Mouse (Mus musculus) ES-E14 (cell line): ENCODE results near the gene Styx.

Experiments used
- CHD2 ChIP-seq: IDR thresholded peaks from 2 replicates; pipeline ENCODE4 v1.6.1; 2014; ENCODE audit warnings: mild to moderate bottlenecking, low read depth, low read length, inconsistent platforms
- HCFC1 ChIP-seq: IDR thresholded peaks from 2 replicates; pipeline ENCODE4 v1.6.1; 2012; ENCODE audit warnings: low read length, inconsistent platforms, borderline replicate concordance; ENCODE audit not compliant: insufficient read depth
- MAFK ChIP-seq: IDR thresholded peaks from 2 replicates; pipeline ENCODE4 v1.6.1; 2014; ENCODE audit warnings: mild to moderate bottlenecking, low read depth, low read length, inconsistent platforms; ENCODE audit not compliant: insufficient read depth
- ZC3H11A ChIP-seq: IDR thresholded peaks from 2 replicates; pipeline ENCODE4 v1.6.1; 2012; ENCODE audit warnings: low read depth, mild to moderate bottlenecking, inconsistent platforms, low read length, borderline replicate concordance
- ZNF384 ChIP-seq: IDR thresholded peaks from 2 replicates; pipeline ENCODE4 v1.6.1; 2012; ENCODE audit warnings: low read depth, low read length, inconsistent platforms

DNA sequence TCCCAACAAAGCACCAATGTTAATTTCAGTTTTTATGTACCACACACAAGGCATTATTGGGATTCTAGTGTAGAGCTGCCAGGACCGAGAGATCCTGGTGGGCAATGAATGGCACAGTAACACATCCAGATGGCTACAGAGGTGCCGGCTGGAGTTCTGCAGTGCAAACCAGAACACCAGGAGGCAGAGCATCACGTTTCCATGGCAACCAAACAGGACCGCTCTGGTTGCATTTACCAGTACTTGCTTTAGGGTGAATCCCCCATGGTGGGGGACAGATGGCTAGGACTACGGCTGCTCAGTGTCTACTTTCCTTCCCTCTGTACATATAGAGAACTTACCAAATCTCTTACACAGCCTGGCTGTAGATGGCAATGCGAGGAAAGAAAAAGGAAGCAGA is 111.5 kb downstream of the Styx start:
- no peak for TF ChIP-seq ZNF384
- TF ChIP-seq MAFK = no peak
- no peak for TF ChIP-seq HCFC1
- TF ChIP-seq ZC3H11A = no peak
- no peak for TF ChIP-seq CHD2
